Mouse (Mus musculus) CH12.LX (cell line): ENCODE measurements around the gene Ece1.

Source experiments
- CTCF ChIP-seq, 2 experiments: IDR thresholded peaks in 1 of 2; conservative IDR thresholded peaks in 1 of 2; 2 replicates each; pipeline ENCODE4 v1.5.1; 2011 to 2012; ENCODE audit warnings: low read depth in 2 of 2, low read length in 2 of 2, improper control_type of control experiment in 1 of 2, inconsistent platforms in 1 of 2, mild to moderate bottlenecking in 1 of 2, moderate library complexity in 1 of 2
- EP300 ChIP-seq: IDR thresholded peaks from 2 replicates; pipeline ENCODE4 v1.6.1; 2011; ENCODE audit warnings: low read length, improper control_type of control experiment
- HCFC1 ChIP-seq: IDR thresholded peaks from 2 replicates; pipeline ENCODE4 v1.6.1; 2012; ENCODE audit warnings: low read depth, mild to moderate bottlenecking, inconsistent platforms, low read length, improper control_type of control experiment
- JUND ChIP-seq: conservative IDR thresholded peaks from 2 replicates; pipeline ENCODE4 v1.6.1; 2011; ENCODE audit warnings: low read depth, low read length, improper control_type of control experiment
- MEF2A ChIP-seq: IDR thresholded peaks from 2 replicates; pipeline ENCODE4 v1.6.1; 2014; ENCODE audit warnings: low read depth, mild to moderate bottlenecking, inconsistent platforms, low read length, improper control_type of control experiment, borderline replicate concordance
- MXI1 ChIP-seq: IDR thresholded peaks from 2 replicates; pipeline ENCODE4 v1.6.1; 2011; ENCODE audit warnings: mild to moderate bottlenecking, low read depth, low read length, improper control_type of control experiment
- POLR2A ChIP-seq: IDR thresholded peaks from 2 replicates; pipeline ENCODE4 v1.6.1; 2011; ENCODE audit warnings: low read depth, mild to moderate bottlenecking, improper control_type of control experiment, low read length
- POLR2AphosphoS2 ChIP-seq: IDR thresholded peaks from 2 replicates; pipeline ENCODE4 v1.6.1; 2011; ENCODE audit warnings: low read depth, low read length, improper control_type of control experiment
- UBTF ChIP-seq: IDR thresholded peaks from 2 replicates; pipeline ENCODE4 v1.6.1; 2012; ENCODE audit warnings: low read depth, mild to moderate bottlenecking, inconsistent platforms, low read length, improper control_type of control experiment, moderate library complexity
- ZNF384 ChIP-seq: IDR thresholded peaks from 2 replicates; pipeline ENCODE4 v1.6.1; 2012; ENCODE audit warnings: low read depth, low read length, improper control_type of control experiment, inconsistent platforms

GRCm38 (mm10) chr4:137989426-137989825 is 127.4 kb downstream of the Ece1 start:
- no peak for TF ChIP-seq MXI1
- TF ChIP-seq POLR2AphosphoS2: no peak
- TF ChIP-seq CTCF (conservative IDR thresholded peaks at IDR 0.05 in 1 of 2, IDR thresholded peaks at IDR 0.05 in 1 of 2; ENCODE audit: low read depth in 2 of 2, low read length in 2 of 2): no peak
- TF ChIP-seq MEF2A: no peak
- no peak for TF ChIP-seq POLR2A
- TF ChIP-seq ZNF384: no peak
- TF ChIP-seq EP300: no peak
- TF ChIP-seq JUND: no peak
- no peak for TF ChIP-seq HCFC1
- TF ChIP-seq UBTF: no peak
